Mouse (Mus musculus): ENCODE data around the gene Mettl27. TPM values are rescaled to one million over a fixed set of nuclear protein-coding genes. Genes with fewer than 3 reads are reported as not detected.

Mettl27 gene
- polyA plus RNA-seq, 1 experiment from 2014 or later, result 13.9 TPM

- 71% methylated on average over 8 of the region's 8 CpGs for WGBS
- Histone ChIP-seq H3K9ac (no peak overlapping the region), H3K4me2 (no peak overlapping the region), H3K4me3 (no peak overlapping the region), H3K27ac (no peak overlapping the region), H3K9me3 (no peaks in the 10 kb centered on the region), H3K4me1 (peaks cover 31% of the 10 kb centered on the region), H3K27me3 (no peaks in the 10 kb centered on the region), H3K36me3 (no peaks in the 10 kb centered on the region)
- ATAC-seq (ENCODE audit: insufficient number of reproducible peaks, low FRiP score, low TSS enrichment, low read depth), result no peak
Observed at GRCm38 (mm10) chr5:134901644-134902027, 30.5 kb upstream of the Mettl27 start.

GRCm38 (mm10) chr5:134906633-134907032, 25.5 kb upstream of the Mettl27 start, which contains the start of gene Tmem270:
TSS of gene Tmem270 (minus strand) at chr5:134906733.
- Histone ChIP-seq H3K27ac (no peak within 1 kb of the TSS), H3K36me3 (no peaks in the 10 kb centered on the region), H3K9me3 (no peaks in the 10 kb centered on the region), H3K4me3 (no peak within 1 kb of the TSS), H3K4me2 (no peak within 1 kb of the TSS), H3K4me1 (peaks cover 13% of the 10 kb centered on the region), H3K9ac (no peak within 1 kb of the TSS), H3K27me3 (0 out of 2 replicates have a peak, but pooled peaks cover 2% of the 10 kb centered on the region)
- ATAC-seq (ENCODE audit: insufficient number of reproducible peaks, low FRiP score, low TSS enrichment, low read depth), result no peak
- 87% methylated on average over 6 of the region's 6 CpGs for WGBS

GRCm38 (mm10) chr5:134907135-134907534, 25.0 kb upstream of the Mettl27 start:
- Histone ChIP-seq H3K36me3 (no peaks in the 10 kb centered on the region), H3K27ac (no peak overlapping the region), H3K4me1 (0 out of 2 replicates have a peak, but pooled peaks cover 9% of the 10 kb centered on the region), H3K9me3 (no peaks in the 10 kb centered on the region), H3K27me3 (0 out of 2 replicates have a peak, but pooled peaks cover 2% of the 10 kb centered on the region), H3K9ac (no peak overlapping the region), H3K4me2 (no peak overlapping the region), H3K4me3 (no peak overlapping the region)
- under 1% methylated on average over 13 of the region's 13 CpGs for WGBS
- peak; percentile 48 for ATAC-seq (ENCODE audit: insufficient number of reproducible peaks, low FRiP score, low TSS enrichment, low read depth)

- Histone ChIP-seq H3K27ac (no peak overlapping the region), H3K9ac (no peak overlapping the region), H3K4me1 (0 out of 2 replicates have a peak, but pooled peaks cover 6% of the 10 kb centered on the region), H3K9me3 (no peaks in the 10 kb centered on the region), H3K27me3 (0 out of 2 replicates have a peak, but pooled peaks cover 2% of the 10 kb centered on the region), H3K36me3 (no peaks in the 10 kb centered on the region), H3K4me2 (no peak overlapping the region), H3K4me3 (no peak overlapping the region)
- 85% methylated on average over 2 of the region's 2 CpGs for WGBS
- ATAC-seq (ENCODE audit: insufficient number of reproducible peaks, low FRiP score, low TSS enrichment, low read depth), result no peak
Observed at GRCm38 (mm10) chr5:134911901-134912300, 20.3 kb upstream of the Mettl27 start.

- no peaks in the 10 kb centered on the region for H3K4me1 ChIP-seq
- ATAC-seq (ENCODE audit: insufficient number of reproducible peaks, low FRiP score, low TSS enrichment, low read depth), result no peak
- H3K36me3 ChIP-seq, result no peaks in the 10 kb centered on the region
- no peaks in the 10 kb centered on the region for H3K9me3 ChIP-seq
- WGBS, result 73% methylated on average over 3 of the region's 3 CpGs
- H3K4me3 ChIP-seq, result no peak overlapping the region
- 0 out of 2 replicates have a peak, but pooled peaks cover 2% of the 10 kb centered on the region for H3K27me3 ChIP-seq
- no peak overlapping the region for H3K9ac ChIP-seq
- H3K27ac ChIP-seq, result no peak overlapping the region
- no peak overlapping the region for H3K4me2 ChIP-seq
Observed at GRCm38 (mm10) chr5:134913352-134913751, 18.8 kb upstream of the Mettl27 start.

- 89% methylated on average over 4 of the region's 4 CpGs for WGBS
- no peaks in the 10 kb centered on the region for H3K9me3 ChIP-seq
- no peaks in the 10 kb centered on the region for H3K36me3 ChIP-seq
- H3K9ac ChIP-seq, result no peak overlapping the region
- H3K4me3 ChIP-seq, result no peak overlapping the region
- ATAC-seq (ENCODE audit: insufficient number of reproducible peaks, low FRiP score, low TSS enrichment, low read depth), result no peak
- H3K4me2 ChIP-seq, result no peak overlapping the region
- no peak overlapping the region for H3K27ac ChIP-seq
- no peaks in the 10 kb centered on the region for H3K4me1 ChIP-seq
- 0 out of 2 replicates have a peak, but pooled peaks cover 2% of the 10 kb centered on the region for H3K27me3 ChIP-seq
Observed at GRCm38 (mm10) chr5:134913753-134914152, 18.4 kb upstream of the Mettl27 start.

- H3K4me1 ChIP-seq, result no peaks in the 10 kb centered on the region
- no peaks in the 10 kb centered on the region for H3K27me3 ChIP-seq
- H3K9ac ChIP-seq, result no peak overlapping the region
- ATAC-seq (ENCODE audit: insufficient number of reproducible peaks, low FRiP score, low TSS enrichment, low read depth), result no peak
- H3K27ac ChIP-seq, result no peak overlapping the region
- WGBS, result 83% methylated on average over 8 of the region's 8 CpGs
- no peak overlapping the region for H3K4me3 ChIP-seq
- H3K36me3 ChIP-seq, result no peaks in the 10 kb centered on the region
- H3K4me2 ChIP-seq, result no peak overlapping the region
- H3K9me3 ChIP-seq, result no peaks in the 10 kb centered on the region
Observed at GRCm38 (mm10) chr5:134914510-134914909, 17.7 kb upstream of the Mettl27 start.

- no peaks in the 10 kb centered on the region for H3K36me3 ChIP-seq
- ATAC-seq (ENCODE audit: insufficient number of reproducible peaks, low FRiP score, low TSS enrichment, low read depth), result no peak
- no peak within 1 kb of the TSS for H3K4me2 ChIP-seq
- 79% methylated on average over 8 of the region's 8 CpGs for WGBS
- H3K4me3 ChIP-seq, result no peak within 1 kb of the TSS
- H3K4me1 ChIP-seq, result no peaks in the 10 kb centered on the region
- no peaks in the 10 kb centered on the region for H3K9me3 ChIP-seq
- H3K27me3 ChIP-seq, result no peaks in the 10 kb centered on the region
- no peak within 1 kb of the TSS for H3K27ac ChIP-seq
- H3K9ac ChIP-seq, result no peak within 1 kb of the TSS
Observed at GRCm38 (mm10) chr5:134915311-134915710, 16.9 kb upstream of the Mettl27 start, which contains the start of gene Cldn13. TSS of gene Cldn13 (minus strand) at chr5:134915526.

GRCm38 (mm10) chr5:134918071-134918832, 13.9 kb upstream of the Mettl27 start:
- Histone ChIP-seq H3K27ac (no peak overlapping the region), H3K9ac (no peak overlapping the region), H3K36me3 (no peaks in the 10 kb centered on the region), H3K27me3 (no peaks in the 10 kb centered on the region), H3K4me1 (no peaks in the 10 kb centered on the region), H3K4me2 (no peak overlapping the region), H3K9me3 (no peaks in the 10 kb centered on the region), H3K4me3 (no peak overlapping the region)
- no peak for ATAC-seq (ENCODE audit: insufficient number of reproducible peaks, low FRiP score, low TSS enrichment, low read depth)
- 51% methylated on average over 16 of the region's 16 CpGs for WGBS

GRCm38 (mm10) chr5:134919097-134919496, 13.1 kb upstream of the Mettl27 start:
- Histone ChIP-seq H3K9ac (no peak overlapping the region), H3K4me2 (no peak overlapping the region), H3K9me3 (no peaks in the 10 kb centered on the region), H3K4me3 (no peak overlapping the region), H3K27ac (no peak overlapping the region), H3K36me3 (no peaks in the 10 kb centered on the region), H3K4me1 (no peaks in the 10 kb centered on the region), H3K27me3 (no peaks in the 10 kb centered on the region)
- WGBS, result 90% methylated on average over 3 of the region's 3 CpGs
- no peak for ATAC-seq (ENCODE audit: insufficient number of reproducible peaks, low FRiP score, low TSS enrichment, low read depth)

- ATAC-seq (ENCODE audit: insufficient number of reproducible peaks, low FRiP score, low TSS enrichment, low read depth), result no peak
- H3K27ac ChIP-seq, result no peak overlapping the region
- no peak overlapping the region for H3K4me2 ChIP-seq
- no peaks in the 10 kb centered on the region for H3K27me3 ChIP-seq
- H3K36me3 ChIP-seq, result no peaks in the 10 kb centered on the region
- H3K9me3 ChIP-seq, result no peaks in the 10 kb centered on the region
- H3K9ac ChIP-seq, result no peak overlapping the region
- 72% methylated on average over 6 of the region's 6 CpGs for WGBS
- H3K4me3 ChIP-seq, result no peak overlapping the region
- no peaks in the 10 kb centered on the region for H3K4me1 ChIP-seq
Observed at GRCm38 (mm10) chr5:134920106-134920687, 12.0 kb upstream of the Mettl27 start.

GRCm38 (mm10) chr5:134921106-134921505, 11.1 kb upstream of the Mettl27 start:
- H3K9me3 ChIP-seq, result no peaks in the 10 kb centered on the region
- no peak for ATAC-seq (ENCODE audit: insufficient number of reproducible peaks, low FRiP score, low TSS enrichment, low read depth)
- 88% methylated on average over 8 of the region's 8 CpGs for WGBS
- H3K4me3 ChIP-seq, result no peak overlapping the region
- H3K36me3 ChIP-seq, result no peaks in the 10 kb centered on the region
- H3K9ac ChIP-seq, result no peak overlapping the region
- no peak overlapping the region for H3K4me2 ChIP-seq
- H3K4me1 ChIP-seq, result no peaks in the 10 kb centered on the region
- no peaks in the 10 kb centered on the region for H3K27me3 ChIP-seq
- no peak overlapping the region for H3K27ac ChIP-seq
